20 mouse cellular contexts compared by ENCODE assay signal in genomic region chr14:102524894-102525577, GRCm38 (mm10).
A peak's percentile ranks its signal among the peaks of the same experiment; 100 is the strongest.
DNase-seq lines count a peak whose midpoint lies in the region; ATAC-seq and TF ChIP-seq lines count a peak whose summit lies in the region.
"Had no signal": no experiment of that assay in that cellular context is flagged by ENCODE, and none has a peak within 500 bp of the region (broad histone marks: within the 10 kb centered on the region; RNA-seq: fewer than 3 reads in every experiment).

No protein-coding gene starts in this region.

- no peaks in the 10 kb centered on the region for H3K27me3 ChIP-seq in midbrain, embryonic 14.5 days (ENCODE audit: control insufficient read depth, insufficient read depth, low read length)
- no peaks in the 10 kb centered on the region for H3K27me3 ChIP-seq in midbrain, postnatal 0 days (ENCODE audit: insufficient read depth, low read length)
- no peaks in the 10 kb centered on the region for H3K27me3 ChIP-seq in midbrain, embryonic 16.5 days (ENCODE audit: control insufficient read depth, insufficient read depth, low read depth, low read length)
- no peaks in the 10 kb centered on the region for H3K27me3 ChIP-seq in limb, embryonic 10.5 days (ENCODE audit: low read depth, poor library complexity, severe bottlenecking)
- H3K27me3 ChIP-seq: forebrain, embryonic 13.5 days; hindbrain, embryonic 12.5 days; hindbrain, embryonic 15.5 days had no signal

- H3K4me3 ChIP-seq in midbrain, embryonic 14.5 days (replicated peaks; ENCODE audit: low read depth, low read length) = no peak overlapping the region
- H3K4me3 ChIP-seq in midbrain, postnatal 0 days (ENCODE audit: low read depth, low read length) = no peak overlapping the region
- H3K4me3 ChIP-seq in midbrain, embryonic 16.5 days (ENCODE audit: low read depth, low read length) = no peak overlapping the region
- H3K4me3 ChIP-seq in limb, embryonic 10.5 days = no peak overlapping the region
- H3K4me3 ChIP-seq: forebrain, embryonic 10.5 days; forebrain, embryonic 13.5 days; hindbrain, embryonic 12.5 days; hindbrain, embryonic 15.5 days had no signal

- peak; percentile 46 for DNase-seq in midbrain, embryonic 14.5 days
- no peak for DNase-seq in midbrain, postnatal 0 days (ENCODE audit: low spot score)
- peak; percentile 36 for DNase-seq in mesoderm, embryonic 11.5 days (ENCODE audit: low read depth, low spot score)
- DNase-seq in layer of hippocampus, adult 18-20 months (ENCODE audit: low spot score in 2 of 2) = no peak
- no peak for DNase-seq in limb, embryonic 10.5 days (ENCODE audit: low spot score)
- DNase-seq: adrenal gland, adult 8-10 months; adrenal gland, postnatal 25 days; cerebellum, adult 18-20 months; cerebellum, adult 9-10 months; cerebellum, postnatal 14 days; gastrocnemius, postnatal 10 days; heart, adult 11 months had no signal

- TF ChIP-seq CTCF in midbrain, postnatal 0 days (IDR thresholded peaks at IDR 0.05) = no peak

- no peak overlapping the region for H3K27ac ChIP-seq in midbrain, embryonic 14.5 days (replicated peaks; ENCODE audit: low read depth, low read length)
- H3K27ac ChIP-seq in midbrain, postnatal 0 days (ENCODE audit: low read depth, low read length) = no peak overlapping the region
- H3K27ac ChIP-seq in midbrain, embryonic 16.5 days (ENCODE audit: low read length) = no peak overlapping the region
- no peak overlapping the region for H3K27ac ChIP-seq in limb, embryonic 10.5 days
- H3K27ac ChIP-seq: forebrain, embryonic 10.5 days; forebrain, embryonic 13.5 days; hindbrain, embryonic 12.5 days; hindbrain, embryonic 15.5 days had no signal

- no peaks in the 10 kb centered on the region for H3K9me3 ChIP-seq in midbrain, embryonic 14.5 days (ENCODE audit: control insufficient read depth, low read length)
- H3K9me3 ChIP-seq in midbrain, postnatal 0 days (ENCODE audit: low read length) = no peaks in the 10 kb centered on the region
- no peaks in the 10 kb centered on the region for H3K9me3 ChIP-seq in midbrain, embryonic 16.5 days (replicated peaks; ENCODE audit: control insufficient read depth, low read length, poor library complexity, severe bottlenecking)
- no peaks in the 10 kb centered on the region for H3K9me3 ChIP-seq in limb, embryonic 10.5 days (replicated peaks)
- H3K9me3 ChIP-seq: forebrain, embryonic 10.5 days; forebrain, embryonic 13.5 days; hindbrain, embryonic 12.5 days; hindbrain, embryonic 15.5 days had no signal

- ATAC-seq in midbrain, embryonic 14.5 days (ENCODE audit: low FRiP score, low TSS enrichment) = peak; percentile 63; the same call in 1 of the 2 replicates
- no peak for ATAC-seq in midbrain, postnatal 0 days (ENCODE audit: low FRiP score)
- peak; percentile 25; the same call in 1 of the 2 replicates for ATAC-seq in midbrain, embryonic 16.5 days
- ATAC-seq: CD4-positive, CD25-positive, alpha-beta regulatory T cell, adult 4 months; forebrain, embryonic 13.5 days; forebrain, embryonic 16.5 days had no signal

- 58% methylated on average over 9 of the region's 9 CpGs for WGBS in midbrain, embryonic 14.5 days
- 69% methylated on average over 9 of the region's 9 CpGs for WGBS in midbrain, postnatal 0 days
- 75% methylated on average over 9 of the region's 9 CpGs for WGBS in midbrain, embryonic 16.5 days
- WGBS in limb, embryonic 10.5 days = 93% methylated on average over 9 of the region's 9 CpGs

- no peaks in the 10 kb centered on the region for H3K36me3 ChIP-seq in midbrain, embryonic 14.5 days (ENCODE audit: control insufficient read depth, insufficient read depth, low read length)
- no peaks in the 10 kb centered on the region for H3K36me3 ChIP-seq in midbrain, postnatal 0 days (ENCODE audit: insufficient read depth, low read length)
- no peaks in the 10 kb centered on the region for H3K36me3 ChIP-seq in midbrain, embryonic 16.5 days (ENCODE audit: control insufficient read depth, insufficient read depth, low read length)
- H3K36me3 ChIP-seq in limb, embryonic 10.5 days = no peaks in the 10 kb centered on the region
- H3K36me3 ChIP-seq: forebrain, embryonic 10.5 days; hindbrain, embryonic 12.5 days; hindbrain, embryonic 15.5 days had no signal

- 0 out of 2 replicates have a peak, but pooled peaks cover 3% of the 10 kb centered on the region for H3K4me1 ChIP-seq in midbrain, embryonic 14.5 days (ENCODE audit: control insufficient read depth, insufficient read depth, low read length)
- H3K4me1 ChIP-seq in midbrain, postnatal 0 days (ENCODE audit: insufficient read depth, low read length) = no peaks in the 10 kb centered on the region
- no peaks in the 10 kb centered on the region for H3K4me1 ChIP-seq in midbrain, embryonic 16.5 days (ENCODE audit: control insufficient read depth, insufficient read depth, low read length)
- no peaks in the 10 kb centered on the region for H3K4me1 ChIP-seq in limb, embryonic 10.5 days
- H3K4me1 ChIP-seq: forebrain, embryonic 10.5 days; forebrain, embryonic 13.5 days; hindbrain, embryonic 12.5 days; hindbrain, embryonic 15.5 days had no signal

- H3K9ac ChIP-seq in midbrain, embryonic 14.5 days (replicated peaks; ENCODE audit: low read length) = no peak overlapping the region
- H3K9ac ChIP-seq in midbrain, postnatal 0 days (replicated peaks; ENCODE audit: low read length, poor library complexity, severe bottlenecking) = no peak overlapping the region
- H3K9ac ChIP-seq in midbrain, embryonic 16.5 days (ENCODE audit: low read depth, low read length) = no peak overlapping the region
- H3K9ac ChIP-seq: forebrain, embryonic 13.5 days; hindbrain, embryonic 12.5 days; hindbrain, embryonic 15.5 days had no signal

- H3K4me2 ChIP-seq in midbrain, embryonic 14.5 days (ENCODE audit: low read length) = no peak overlapping the region
- no peak overlapping the region for H3K4me2 ChIP-seq in midbrain, postnatal 0 days (ENCODE audit: low read depth, low read length, poor library complexity, severe bottlenecking)
- H3K4me2 ChIP-seq in midbrain, embryonic 16.5 days (ENCODE audit: low read length) = no peak overlapping the region
- H3K4me2 ChIP-seq: forebrain, embryonic 13.5 days; heart, embryonic 11.5 days; hindbrain, embryonic 12.5 days; hindbrain, embryonic 15.5 days had no signal

Comparison
In these comparisons a context has a peak if more than half of its experiments do, and no peak if none do; other contexts are left out.
1. DNase-seq: peak in midbrain, embryonic 14.5 days (single experiment) and mesoderm, embryonic 11.5 days (single experiment); none in midbrain, postnatal 0 days (single experiment), layer of hippocampus, adult 18-20 months (0 of 2) and limb, embryonic 10.5 days (single experiment).